Mouse (Mus musculus) fibroblast of lung, adult 2 months (primary cell): ENCODE data around the gene BC049352.

ENCODE experiments used
- DNase-seq: peaks from one replicate; pipeline ENCODE4 v3.0.0-alpha.2; 2011; ENCODE audit warnings: low read depth

The BC049352 gene

GRCm38 (mm10) chr9:45189661-45190174 lies 7.9 kb downstream of the BC049352 start:
- DNase-seq: no peak

DNA sequence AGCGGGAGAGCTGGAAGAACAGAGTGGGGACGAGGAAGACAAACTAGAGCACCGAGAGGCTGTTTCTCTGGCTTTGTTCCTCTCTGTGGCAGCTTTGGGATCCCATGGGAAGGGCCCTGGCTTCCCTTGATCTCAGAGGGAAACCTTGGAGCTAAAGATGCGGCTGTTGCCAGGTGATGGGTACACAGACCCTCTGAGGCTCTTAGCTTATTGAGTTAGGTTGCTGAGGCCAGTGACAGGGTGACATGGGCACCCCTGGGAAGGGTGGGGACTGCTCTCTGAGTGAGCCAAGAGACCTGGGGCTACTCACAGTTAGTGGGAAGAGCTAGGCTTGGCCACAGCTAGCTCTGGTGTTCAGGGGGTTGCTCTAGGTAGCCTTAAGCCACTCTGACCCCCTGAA lies 13.7 kb downstream of the BC049352 start:
- no peak for DNase-seq

GRCm38 (mm10) chr9:45196125-45196830 lies 14.5 kb downstream of the BC049352 start:
- no peak for DNase-seq

GRCm38 (mm10) chr9:45197549-45197948 lies 15.7 kb downstream of the BC049352 start:
- DNase-seq: no peak

GRCm38 (mm10) chr9:45201319-45201947 lies 19.6 kb downstream of the BC049352 start:
- no peak for DNase-seq

GRCm38 (mm10) chr9:45202021-45202798 lies 20.4 kb downstream of the BC049352 start:
- no peak for DNase-seq

DNA sequence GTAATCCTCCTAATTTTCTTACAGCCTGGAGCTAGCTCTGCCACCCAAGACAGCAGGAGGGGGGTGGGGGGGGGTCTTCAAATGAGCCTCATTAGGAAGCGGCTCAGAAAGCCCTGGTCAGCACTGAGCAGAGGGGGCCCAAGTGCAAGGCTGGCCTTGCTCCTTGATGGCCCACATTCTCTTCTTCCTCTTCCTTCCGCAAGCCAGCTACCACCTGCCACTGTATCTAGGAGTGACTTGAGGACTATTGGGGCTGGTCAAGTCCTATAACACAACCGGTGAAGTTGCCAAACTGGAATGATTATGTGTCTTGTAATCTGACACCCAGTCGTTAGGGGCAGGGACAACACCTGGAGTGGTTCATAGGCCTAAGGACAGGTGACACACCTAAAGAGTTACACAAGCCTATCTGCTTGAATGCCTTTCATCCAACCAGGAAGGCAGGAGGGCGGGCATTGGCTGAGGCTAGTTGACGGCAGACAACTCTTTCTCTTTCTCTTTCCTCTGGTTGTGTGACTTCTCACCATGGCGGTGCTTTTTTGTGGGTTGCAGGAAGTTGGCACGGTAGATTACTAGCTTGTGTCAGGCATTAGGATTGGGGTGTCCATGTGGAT lies 22.1 kb downstream of the BC049352 start, which contains the start of gene Tmprss4:
TSS of gene Tmprss4 (minus strand) at position 296 of the 614 bp plus-strand sequence.
- DNase-seq: no peak

DNA sequence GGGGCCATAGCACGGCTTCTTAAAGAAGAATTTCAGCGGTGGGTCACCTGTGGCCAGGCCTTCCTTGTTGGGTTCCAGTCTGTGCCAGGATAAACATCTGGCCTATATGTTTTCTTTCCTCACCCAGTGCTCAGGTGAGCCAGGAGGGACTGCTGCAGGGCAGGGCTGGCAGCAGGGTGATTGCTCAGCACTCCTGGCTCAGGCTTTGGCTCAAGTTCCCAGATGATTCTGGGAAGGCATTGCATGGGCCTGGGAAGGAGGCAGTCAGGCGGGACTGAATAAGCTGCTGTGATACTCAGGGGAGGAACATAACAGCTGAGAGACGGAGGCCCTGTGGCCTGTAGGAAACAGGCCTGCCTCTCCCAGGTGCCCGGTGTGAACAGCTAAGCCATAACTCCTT lies 23.3 kb downstream of the BC049352 start:
- DNase-seq: no peak

GRCm38 (mm10) chr9:45206121-45206520 lies 24.3 kb downstream of the BC049352 start:
- no peak for DNase-seq

GRCm38 (mm10) chr9:45207015-45207743 lies 25.4 kb downstream of the BC049352 start:
- no peak for DNase-seq

- DNase-seq: no peak
Measured at GRCm38 (mm10) chr9:45212001-45212400, 30.2 kb downstream of the BC049352 start.

DNA sequence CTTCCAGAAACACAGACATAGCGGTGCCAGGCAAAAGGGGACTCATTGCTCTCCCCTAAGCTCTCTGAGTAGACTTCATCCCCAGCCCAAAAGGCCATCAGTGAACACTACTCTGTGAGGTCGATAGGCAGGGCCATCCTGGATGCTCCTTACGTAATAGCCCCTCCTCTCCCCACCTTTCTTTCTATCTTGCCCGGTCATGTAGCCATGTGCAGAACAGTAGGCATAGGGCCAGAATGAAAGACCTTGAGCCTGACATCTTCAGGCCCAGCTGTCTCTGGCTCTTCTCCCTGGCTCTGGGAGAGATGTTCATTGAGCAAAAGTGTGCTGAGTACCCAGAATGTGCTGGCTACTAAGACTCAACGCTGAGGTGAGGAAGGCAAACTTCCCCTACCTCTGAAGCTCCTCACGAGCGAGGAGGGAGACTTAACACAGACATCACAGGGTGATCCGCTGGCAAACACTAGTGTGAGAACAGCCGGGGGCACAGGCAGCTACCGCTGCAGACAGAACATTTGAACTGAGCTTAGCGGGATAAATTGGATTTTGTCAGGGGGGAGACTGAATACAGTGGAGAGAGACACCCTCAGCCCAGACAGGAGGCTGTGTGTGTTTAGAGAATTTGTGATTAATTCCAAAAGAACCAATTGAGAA lies 33.8 kb downstream of the BC049352 start:
- DNase-seq: no peak

DNA sequence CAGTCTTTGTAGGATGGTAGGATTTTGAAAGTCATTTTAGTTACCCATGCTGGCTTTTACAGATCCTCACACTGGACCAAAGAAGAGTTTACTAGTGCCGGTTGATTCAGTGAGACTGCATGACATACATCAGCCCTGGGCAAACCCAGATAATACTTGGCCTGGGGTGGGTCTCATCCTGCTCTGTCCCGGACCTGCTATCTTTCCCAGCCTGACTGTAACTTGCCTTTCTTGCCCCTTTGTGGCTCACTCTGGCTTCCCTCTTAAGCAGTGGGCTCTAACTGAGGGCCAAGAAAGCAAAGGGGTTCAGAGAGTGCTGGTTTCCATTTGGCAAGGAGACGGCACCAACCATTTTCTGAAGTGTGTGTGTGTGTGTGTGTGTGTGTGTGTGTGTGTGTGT lies 37.8 kb downstream of the BC049352 start:
- DNase-seq: no peak

DNA sequence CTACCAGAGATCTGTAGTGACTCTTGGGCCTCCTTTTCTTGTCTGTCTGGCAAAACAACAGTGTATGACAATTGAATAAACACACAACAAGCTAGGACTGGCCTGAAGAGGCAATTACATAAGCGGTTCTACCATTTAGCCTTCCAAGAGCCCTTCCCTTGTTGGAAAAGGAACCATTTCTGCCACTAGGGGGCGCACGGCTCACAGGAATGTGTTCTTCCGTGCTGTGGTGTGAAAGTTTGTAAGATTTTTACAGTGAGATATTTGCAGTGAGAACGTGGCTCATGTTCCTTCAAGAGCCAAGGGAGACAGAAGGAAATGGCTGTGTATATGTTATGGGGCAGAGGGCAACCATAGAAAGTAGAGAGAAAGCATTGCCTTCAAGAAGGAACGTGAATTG lies 39.8 kb downstream of the BC049352 start:
- DNase-seq: peak; percentile 41

- DNase-seq: no peak
Measured at GRCm38 (mm10) chr9:45229359-45229758, 47.6 kb downstream of the BC049352 start.

DNA sequence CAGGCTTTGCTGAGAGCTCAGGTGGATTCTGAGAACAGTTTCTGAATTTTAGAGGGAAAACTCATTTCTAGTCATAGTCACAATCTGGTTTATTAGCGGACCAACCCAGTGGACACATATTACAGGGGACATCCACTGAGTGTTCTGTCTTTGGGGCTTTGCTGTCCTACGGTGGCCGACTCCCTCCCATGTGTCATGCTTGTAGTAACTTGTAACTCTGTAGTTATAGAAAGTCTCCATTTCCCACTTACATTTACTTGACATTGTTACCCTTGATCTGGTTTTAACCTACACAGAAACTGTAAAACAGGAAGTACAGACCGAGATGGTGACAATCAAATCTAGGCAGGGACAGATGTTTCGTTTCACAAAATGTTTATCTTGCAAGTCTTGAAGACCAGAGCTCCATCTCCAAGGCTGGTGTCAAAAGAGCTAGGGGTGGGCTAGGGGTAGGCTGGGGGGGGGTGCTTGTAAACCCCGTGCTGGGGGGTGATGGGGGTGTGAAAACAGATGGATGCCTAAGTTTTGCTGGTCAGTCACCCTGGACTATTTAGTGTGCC lies 53.9 kb downstream of the BC049352 start:
- no peak for DNase-seq

- DNase-seq: no peak
Measured at GRCm38 (mm10) chr9:45236744-45237143, 54.9 kb downstream of the BC049352 start.

DNA sequence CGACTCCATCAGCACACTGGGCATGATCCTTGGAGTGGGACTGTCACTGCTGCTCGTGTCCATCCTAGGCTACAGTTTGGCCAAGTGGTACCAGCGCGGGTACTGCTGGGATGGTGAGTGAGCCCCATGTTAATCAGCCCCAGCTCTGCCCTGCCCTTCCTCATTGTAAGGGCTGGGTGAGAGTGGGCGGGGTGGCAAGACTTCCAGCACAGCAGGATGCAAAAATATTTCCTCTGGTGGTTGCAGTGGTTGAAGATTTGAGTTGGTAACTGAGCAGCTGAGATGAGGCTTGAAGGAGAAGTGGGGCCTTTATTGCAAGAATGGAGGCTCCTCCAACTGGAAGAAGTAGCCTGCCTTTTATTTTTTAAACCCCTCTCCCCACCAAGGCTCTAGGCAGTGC lies 59.6 kb downstream of the BC049352 start:
- DNase-seq: no peak

DNA sequence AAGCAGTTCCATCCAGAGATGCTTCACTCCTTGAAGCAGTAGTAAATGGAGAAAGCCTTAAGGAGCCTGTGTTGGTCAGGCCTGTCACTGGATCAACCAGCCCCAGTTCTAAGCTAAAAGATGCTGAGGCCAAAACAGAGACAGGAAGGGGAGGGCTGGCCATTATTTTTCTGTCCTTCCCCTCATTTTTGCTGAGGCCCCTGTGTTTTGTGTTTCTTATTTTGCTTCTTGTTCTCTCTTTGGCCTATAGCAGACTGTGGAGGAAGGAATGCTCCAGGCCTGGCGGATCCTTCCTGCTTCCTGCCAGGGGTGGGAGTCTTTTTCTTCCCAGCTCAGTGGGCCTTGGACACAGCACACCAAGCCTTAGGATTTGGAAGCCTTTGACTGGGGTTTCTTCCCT lies 63.6 kb downstream of the BC049352 start:
- no peak for DNase-seq

- DNase-seq: no peak
Measured at GRCm38 (mm10) chr9:45246060-45246459, 64.3 kb downstream of the BC049352 start.

- no peak for DNase-seq
Measured at GRCm38 (mm10) chr9:45247536-45247935, 65.7 kb downstream of the BC049352 start.
